Mouse (Mus musculus): Measurements from ENCODE around the gene Gnb1l. TPM values are rescaled to one million over a fixed set of nuclear protein-coding genes. Genes with fewer than 3 reads are reported as not detected.

Gnb1l gene
- polyA plus RNA-seq, 1 experiment: 13.7 TPM

DNA sequence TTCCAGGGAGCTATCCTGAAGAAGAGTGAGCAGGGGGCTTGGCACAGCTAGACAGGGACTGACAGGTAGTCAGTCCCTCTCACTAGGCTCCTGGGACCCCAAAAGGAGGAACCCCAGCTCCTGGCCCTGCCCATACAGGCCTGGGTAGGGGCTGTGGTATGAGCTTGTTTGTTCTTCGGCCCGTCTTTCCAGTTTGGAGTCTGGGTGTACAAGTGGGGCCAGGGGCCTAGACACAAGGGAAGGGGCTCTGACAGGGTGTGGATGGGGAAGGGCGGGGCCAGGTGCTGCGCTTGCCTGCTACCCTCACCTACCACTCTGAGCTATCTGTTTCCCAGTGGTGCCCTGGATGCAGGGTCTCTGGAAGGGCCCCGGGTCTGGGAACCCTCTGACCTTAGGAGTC is 107.2 kb downstream of the Gnb1l start:
- TF ChIP-seq EP300 (IDR thresholded peaks at IDR 0.05; ENCODE audit: insufficient read depth, low read depth, low read length): no peak
- no peak for TF ChIP-seq CTCF (IDR thresholded peaks at IDR 0.05; ENCODE audit: low read depth, low read length)
- TF ChIP-seq POLR2A (IDR thresholded peaks at IDR 0.05; ENCODE audit: insufficient read depth, low read length): no peak
- H3K4me3 ChIP-seq (ENCODE audit: low read depth, low read length): no peak overlapping the region
- H3K27me3 ChIP-seq (ENCODE audit: control insufficient read depth, insufficient read depth, low read length, poor library complexity, severe bottlenecking): no peaks in the 10 kb centered on the region
- no peaks in the 10 kb centered on the region for H3K4me1 ChIP-seq (ENCODE audit: control insufficient read depth, insufficient read depth, low read length)
- H3K9me3 ChIP-seq (replicated peaks; ENCODE audit: control insufficient read depth, insufficient read depth, low read length, poor library complexity, severe bottlenecking): no peaks in the 10 kb centered on the region
- no peak overlapping the region for H3K9ac ChIP-seq (ENCODE audit: low read depth, poor library complexity, severe bottlenecking)
- H3K27ac ChIP-seq (ENCODE audit: insufficient read depth, low read length): no peak overlapping the region
- no peaks in the 10 kb centered on the region for H3K36me3 ChIP-seq (ENCODE audit: control insufficient read depth, insufficient read depth, low read length, poor library complexity, severe bottlenecking)

DNA sequence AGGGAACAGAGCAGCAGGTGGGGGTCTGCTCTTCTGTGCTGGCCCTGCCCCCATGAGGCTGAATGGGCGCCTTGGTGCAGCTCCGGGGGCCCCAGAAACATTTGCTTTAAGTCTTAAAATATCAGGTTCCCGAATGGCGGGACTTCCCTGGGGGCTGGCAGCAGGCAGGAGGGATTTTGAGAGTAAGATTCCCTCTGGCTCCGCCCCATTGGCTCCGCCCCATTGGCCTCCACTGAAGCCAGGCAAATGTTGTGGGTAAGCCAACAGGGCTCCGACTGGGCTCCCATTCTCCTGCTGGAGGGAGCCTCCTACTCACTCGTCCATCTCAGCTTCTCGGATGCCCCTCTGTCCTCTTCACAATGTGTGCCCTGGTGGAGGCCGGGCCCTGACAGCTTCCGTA is 109.7 kb downstream of the Gnb1l start:
- H3K27me3 ChIP-seq (ENCODE audit: control insufficient read depth, insufficient read depth, low read length, poor library complexity, severe bottlenecking): no peaks in the 10 kb centered on the region
- H3K4me1 ChIP-seq (ENCODE audit: control insufficient read depth, insufficient read depth, low read length): no peaks in the 10 kb centered on the region
- H3K9ac ChIP-seq (ENCODE audit: low read depth, poor library complexity, severe bottlenecking): no peak overlapping the region
- TF ChIP-seq CTCF (IDR thresholded peaks at IDR 0.05; ENCODE audit: low read depth, low read length) (no peak), EP300 (IDR thresholded peaks at IDR 0.05; ENCODE audit: insufficient read depth, low read depth, low read length) (no peak), POLR2A (IDR thresholded peaks at IDR 0.05; ENCODE audit: insufficient read depth, low read length) (no peak)
- no peaks in the 10 kb centered on the region for H3K9me3 ChIP-seq (replicated peaks; ENCODE audit: control insufficient read depth, insufficient read depth, low read length, poor library complexity, severe bottlenecking)
- no peak overlapping the region for H3K4me3 ChIP-seq (ENCODE audit: low read depth, low read length)
- H3K27ac ChIP-seq (ENCODE audit: insufficient read depth, low read length): no peak overlapping the region
- H3K36me3 ChIP-seq (ENCODE audit: control insufficient read depth, insufficient read depth, low read length, poor library complexity, severe bottlenecking): no peaks in the 10 kb centered on the region

DNA sequence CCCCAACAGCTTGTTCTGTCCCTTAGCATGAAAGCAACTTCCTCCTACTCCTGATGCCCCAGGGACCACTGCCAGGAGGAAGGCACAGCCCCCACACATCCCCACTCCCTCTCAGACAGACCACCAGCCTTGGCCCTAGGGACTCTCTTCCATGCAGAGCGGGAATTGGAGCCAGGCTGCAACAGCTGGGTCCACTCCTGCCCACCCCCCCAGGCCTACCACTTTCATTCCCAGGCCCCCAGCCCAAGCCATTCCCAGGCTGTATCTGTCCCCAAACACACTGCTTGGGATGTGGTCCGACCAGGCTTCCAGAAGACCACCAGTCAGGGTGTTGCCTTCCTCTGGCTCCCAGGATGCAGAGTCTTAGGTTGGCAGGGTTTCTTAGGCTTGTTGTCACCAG is 110.6 kb downstream of the Gnb1l start:
- Histone ChIP-seq H3K27ac (ENCODE audit: insufficient read depth, low read length) (no peak overlapping the region), H3K36me3 (ENCODE audit: control insufficient read depth, insufficient read depth, low read length, poor library complexity, severe bottlenecking) (no peaks in the 10 kb centered on the region), H3K27me3 (ENCODE audit: control insufficient read depth, insufficient read depth, low read length, poor library complexity, severe bottlenecking) (no peaks in the 10 kb centered on the region), H3K4me3 (ENCODE audit: low read depth, low read length) (no peak overlapping the region), H3K9me3 (replicated peaks; ENCODE audit: control insufficient read depth, insufficient read depth, low read length, poor library complexity, severe bottlenecking) (no peaks in the 10 kb centered on the region), H3K4me1 (ENCODE audit: control insufficient read depth, insufficient read depth, low read length) (no peaks in the 10 kb centered on the region), H3K9ac (ENCODE audit: low read depth, poor library complexity, severe bottlenecking) (no peak overlapping the region)
- TF ChIP-seq EP300 (IDR thresholded peaks at IDR 0.05; ENCODE audit: insufficient read depth, low read depth, low read length) (no peak), POLR2A (IDR thresholded peaks at IDR 0.05; ENCODE audit: insufficient read depth, low read length) (no peak), CTCF (IDR thresholded peaks at IDR 0.05; ENCODE audit: low read depth, low read length) (no peak)

DNA sequence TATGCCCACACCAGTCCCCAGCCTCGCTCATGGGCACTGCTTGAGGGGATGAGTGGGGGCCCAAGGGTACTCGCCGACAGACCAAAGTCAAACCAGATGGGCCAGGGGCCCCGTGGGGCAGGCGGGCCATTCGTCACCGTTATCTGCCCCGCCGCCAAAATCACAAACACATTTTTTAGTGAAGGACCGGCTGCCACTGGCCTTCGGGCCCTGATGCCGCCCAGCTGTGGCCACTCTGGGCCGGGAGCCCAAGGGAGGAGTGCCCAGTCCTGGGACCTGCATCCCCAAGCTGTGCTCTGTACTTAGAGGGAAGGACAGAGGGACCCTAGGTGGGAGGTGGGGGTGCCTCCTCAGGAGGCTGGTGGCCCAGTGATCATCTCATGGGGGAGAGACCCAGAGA is 113.2 kb downstream of the Gnb1l start:
- Histone ChIP-seq H3K27me3 (ENCODE audit: control insufficient read depth, insufficient read depth, low read length, poor library complexity, severe bottlenecking) (no peaks in the 10 kb centered on the region), H3K9me3 (replicated peaks; ENCODE audit: control insufficient read depth, insufficient read depth, low read length, poor library complexity, severe bottlenecking) (no peaks in the 10 kb centered on the region), H3K4me3 (ENCODE audit: low read depth, low read length) (no peak overlapping the region), H3K36me3 (ENCODE audit: control insufficient read depth, insufficient read depth, low read length, poor library complexity, severe bottlenecking) (no peaks in the 10 kb centered on the region), H3K9ac (ENCODE audit: low read depth, poor library complexity, severe bottlenecking) (no peak overlapping the region), H3K27ac (ENCODE audit: insufficient read depth, low read length) (no peak overlapping the region), H3K4me1 (ENCODE audit: control insufficient read depth, insufficient read depth, low read length) (no peaks in the 10 kb centered on the region)
- TF ChIP-seq POLR2A (IDR thresholded peaks at IDR 0.05; ENCODE audit: insufficient read depth, low read length): no peak
- TF ChIP-seq CTCF (IDR thresholded peaks at IDR 0.05; ENCODE audit: low read depth, low read length): no peak
- no peak for TF ChIP-seq EP300 (IDR thresholded peaks at IDR 0.05; ENCODE audit: insufficient read depth, low read depth, low read length)

DNA sequence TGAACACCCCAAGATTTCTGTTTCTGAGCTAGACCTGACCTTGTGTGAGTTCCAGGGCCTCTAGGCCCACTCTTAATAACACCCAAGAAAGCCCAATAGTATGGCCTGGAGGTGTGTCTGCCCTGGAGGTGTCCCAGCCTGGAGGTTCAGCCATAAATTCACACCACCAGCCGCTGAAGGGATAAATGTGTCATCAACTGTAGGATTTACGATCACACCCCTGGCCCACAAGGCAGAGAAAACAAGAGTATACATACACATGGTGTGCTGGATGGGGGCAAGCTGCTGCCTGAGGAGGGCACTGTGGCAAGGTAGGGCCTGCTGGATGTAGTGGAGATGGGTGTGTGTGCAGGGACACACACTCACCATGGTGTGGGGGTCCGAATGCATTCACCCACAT is 114.8 kb downstream of the Gnb1l start:
- TF ChIP-seq CTCF (IDR thresholded peaks at IDR 0.05; ENCODE audit: low read depth, low read length) (no peak), EP300 (IDR thresholded peaks at IDR 0.05; ENCODE audit: insufficient read depth, low read depth, low read length) (no peak), POLR2A (IDR thresholded peaks at IDR 0.05; ENCODE audit: insufficient read depth, low read length) (no peak)
- H3K4me1 ChIP-seq (ENCODE audit: control insufficient read depth, insufficient read depth, low read length): no peaks in the 10 kb centered on the region
- H3K9me3 ChIP-seq (replicated peaks; ENCODE audit: control insufficient read depth, insufficient read depth, low read length, poor library complexity, severe bottlenecking): no peaks in the 10 kb centered on the region
- H3K36me3 ChIP-seq (ENCODE audit: control insufficient read depth, insufficient read depth, low read length, poor library complexity, severe bottlenecking): no peaks in the 10 kb centered on the region
- no peak overlapping the region for H3K27ac ChIP-seq (ENCODE audit: insufficient read depth, low read length)
- H3K27me3 ChIP-seq (ENCODE audit: control insufficient read depth, insufficient read depth, low read length, poor library complexity, severe bottlenecking): no peaks in the 10 kb centered on the region
- no peak overlapping the region for H3K4me3 ChIP-seq (ENCODE audit: low read depth, low read length)
- H3K9ac ChIP-seq (ENCODE audit: low read depth, poor library complexity, severe bottlenecking): no peak overlapping the region

Other genes with a start within 250 kb of the Gnb1l start
- 500 and 515 TPM in 2 replicates for gene Ranbp1, start 250.0 kb upstream of the Gnb1l start, polyA plus RNA-seq (2011; ENCODE audit: insufficient read depth, insufficient read length, low read depth, missing spikeins)
- gene Gm49776, start 240.4 kb upstream of the Gnb1l start, polyA plus RNA-seq (2011; ENCODE audit: insufficient read depth, insufficient read length, low read depth, missing spikeins): not detected in 2 replicates
- gene Dgcr8, start 209.5 kb upstream of the Gnb1l start, polyA plus RNA-seq (2011; ENCODE audit: insufficient read depth, insufficient read length, low read depth, missing spikeins): 75.8 and 82.7 TPM in 2 replicates
- 19.3 and 21.3 TPM in 2 replicates for gene Tango2, start 150.6 kb upstream of the Gnb1l start, polyA plus RNA-seq (2011; ENCODE audit: insufficient read depth, insufficient read length, low read depth, missing spikeins)
- gene Arvcf, start 150.5 kb upstream of the Gnb1l start, polyA plus RNA-seq (2011; ENCODE audit: insufficient read depth, insufficient read length, low read depth, missing spikeins): 26.3 and 38.1 TPM in 2 replicates
- gene Txnrd2, start 72.3 kb upstream of the Gnb1l start, polyA plus RNA-seq (2011; ENCODE audit: insufficient read depth, insufficient read length, low read depth, missing spikeins): 7.1 and 9.3 TPM in 2 replicates
- gene Comt, start 71.9 kb upstream of the Gnb1l start, polyA plus RNA-seq (2011; ENCODE audit: insufficient read depth, insufficient read length, low read depth, missing spikeins): 13.6 and 15.4 TPM in 2 replicates
- gene Rtl10, start 188 bp downstream of the Gnb1l start, polyA plus RNA-seq (2011; ENCODE audit: insufficient read depth, insufficient read length, low read depth, missing spikeins): 11.5 and 12.7 TPM in 2 replicates
- gene Tbx1, start 92.0 kb downstream of the Gnb1l start, polyA plus RNA-seq (2011; ENCODE audit: insufficient read depth, insufficient read length, low read depth, missing spikeins): 0.29 TPM in 1 of 2 replicates, not detected in the other
- not detected in 2 replicates for gene Gp1bb, start 123.7 kb downstream of the Gnb1l start, polyA plus RNA-seq (2011; ENCODE audit: insufficient read depth, insufficient read length, low read depth, missing spikeins)
- gene Gm49601, start 127.7 kb downstream of the Gnb1l start, polyA plus RNA-seq (2011; ENCODE audit: insufficient read depth, insufficient read length, low read depth, missing spikeins): not detected in 2 replicates
- gene Sept5, start 131.2 kb downstream of the Gnb1l start, polyA plus RNA-seq (2011; ENCODE audit: insufficient read depth, insufficient read length, low read depth, missing spikeins): 1.8 and 5.2 TPM in 2 replicates

Data from ES-Bruce4 (cell line).